Mouse (Mus musculus): ENCODE results near the gene Mtfp1. TPM values are rescaled to one million over a fixed set of nuclear protein-coding genes. Genes with fewer than 3 reads are reported as not detected.
"Not testable (repeated sequence)": the region's sequence is repeated elsewhere in the genome, so short reads cannot be mapped to it uniquely, and the experiment has no call there.

The Mtfp1 gene
- total RNA-seq, 2 experiments from 2014 or later: 118 to 123 TPM

- DNase-seq (ENCODE audit: low spot score in 2 of 2): no peak
Observed at GRCm38 (mm10) chr11:4115407-4115806, 20.2 kb upstream of the Mtfp1 start.

- not testable (repeated sequence) for DNase-seq (ENCODE audit: low spot score in 2 of 2)
Observed at GRCm38 (mm10) chr11:4114541-4114940, 19.3 kb upstream of the Mtfp1 start.

- no peak for DNase-seq (ENCODE audit: low spot score in 2 of 2)
Observed at GRCm38 (mm10) chr11:4113970-4114369, 18.7 kb upstream of the Mtfp1 start.

GRCm38 (mm10) chr11:4113496-4113895 is 18.3 kb upstream of the Mtfp1 start:
- DNase-seq (ENCODE audit: low spot score in 2 of 2): no peak

- DNase-seq (ENCODE audit: low spot score in 2 of 2): no peak
Observed at GRCm38 (mm10) chr11:4112861-4113260, 17.6 kb upstream of the Mtfp1 start.

GRCm38 (mm10) chr11:4112033-4112432 is 16.8 kb upstream of the Mtfp1 start:
- DNase-seq (ENCODE audit: low spot score in 2 of 2): no peak

- no peak for DNase-seq (ENCODE audit: low spot score in 2 of 2)
Observed at GRCm38 (mm10) chr11:4108691-4109090, 13.4 kb upstream of the Mtfp1 start.

GRCm38 (mm10) chr11:4107901-4108300 is 12.7 kb upstream of the Mtfp1 start:
- not testable (repeated sequence) for DNase-seq (ENCODE audit: low spot score in 2 of 2)

GRCm38 (mm10) chr11:4105444-4105843 is 10.2 kb upstream of the Mtfp1 start:
- DNase-seq (ENCODE audit: low spot score in 2 of 2): peak; percentile 78 to 81

GRCm38 (mm10) chr11:4104989-4105388 is 9.7 kb upstream of the Mtfp1 start:
- DNase-seq (ENCODE audit: low spot score in 2 of 2): no peak

GRCm38 (mm10) chr11:4103522-4103921 is 8.3 kb upstream of the Mtfp1 start:
- DNase-seq (ENCODE audit: low spot score in 2 of 2): no peak

- peak in 1 of 2 experiments; percentile 42 for DNase-seq (ENCODE audit: low spot score in 2 of 2)
Observed at GRCm38 (mm10) chr11:4101851-4102250, 6.6 kb upstream of the Mtfp1 start.

- peak in 1 of 2 experiments; percentile 55 for DNase-seq (ENCODE audit: low spot score in 2 of 2)
Observed at GRCm38 (mm10) chr11:4099447-4099846, 4.2 kb upstream of the Mtfp1 start.

- DNase-seq (ENCODE audit: low spot score in 2 of 2): no peak
Observed at GRCm38 (mm10) chr11:4098816-4099215, 3.6 kb upstream of the Mtfp1 start.

- no peak for DNase-seq (ENCODE audit: low spot score in 2 of 2)
Observed at GRCm38 (mm10) chr11:4098120-4098519, 2.9 kb upstream of the Mtfp1 start.

GRCm38 (mm10) chr11:4097091-4097621 is 1.9 kb upstream of the Mtfp1 start:
- no peak for DNase-seq (ENCODE audit: low spot score in 2 of 2)

GRCm38 (mm10) chr11:4096054-4096984 is 1.1 kb upstream of the Mtfp1 start:
- DNase-seq (ENCODE audit: low spot score in 2 of 2): peak; percentile 98 to 99

- peak; percentile 80 to 85 for DNase-seq (ENCODE audit: low spot score in 2 of 2)
Observed at GRCm38 (mm10) chr11:4094378-4095170, 671 bp downstream of the Mtfp1 start.

GRCm38 (mm10) chr11:4093459-4094377 is 1.5 kb downstream of the Mtfp1 start:
- DNase-seq (ENCODE audit: low spot score in 2 of 2): no peak

GRCm38 (mm10) chr11:4087267-4087666 is 8.0 kb downstream of the Mtfp1 start:
- DNase-seq (ENCODE audit: low spot score in 2 of 2): peak in 1 of 2 experiments; percentile 74

GRCm38 (mm10) chr11:4086246-4086645 is 9.0 kb downstream of the Mtfp1 start:
- DNase-seq (ENCODE audit: low spot score in 2 of 2): no peak

All from layer of hippocampus, adult 18-20 months (tissue).